Mouse (Mus musculus): ENCODE measurements around the gene Rps6ka1.

- TF ChIP-seq CTCF (IDR thresholded peaks at IDR 0.05; ENCODE audit: borderline replicate concordance, insufficient read depth, low read depth, low read length) (no peak), POLR2A (IDR thresholded peaks at IDR 0.05; ENCODE audit: borderline replicate concordance, insufficient read depth, low read length) (no peak)
Measured at GRCm38 (mm10) chr4:133840501-133840900, 47.1 kb downstream of the Rps6ka1 start.

Data from cerebellum, adult 2 months (tissue).